Mouse (Mus musculus): ENCODE results near the gene Fos. TPM values are rescaled to one million over a fixed set of nuclear protein-coding genes. Genes with fewer than 3 reads are reported as not detected.
"Not testable (repeated sequence)": the region's sequence is repeated elsewhere in the genome, so short reads cannot be mapped to it uniquely, and the experiment has no call there.

Fos gene
- polyA plus RNA-seq, 1 experiment, result 12.1 TPM

- no peak for DNase-seq
- no peak overlapping the region for H3K4me3 ChIP-seq (ENCODE audit: control insufficient read depth, insufficient read depth, low read length)
- no peaks in the 10 kb centered on the region for H3K36me3 ChIP-seq (ENCODE audit: control insufficient read depth, insufficient read depth, low read length)
- no peaks in the 10 kb centered on the region for H3K27me3 ChIP-seq (ENCODE audit: control insufficient read depth, insufficient read depth, low read length)
- no peaks in the 10 kb centered on the region; the same call in 1 of the 2 replicates for H3K4me1 ChIP-seq (replicated peaks; ENCODE audit: control insufficient read depth, insufficient read depth, low read length)
- TF ChIP-seq CTCF (IDR thresholded peaks at IDR 0.05; ENCODE audit: borderline replicate concordance, control insufficient read depth, extremely low read depth, insufficient read depth, low read length, poor library complexity), result no peak
- no peak for TF ChIP-seq POLR2A (IDR thresholded peaks at IDR 0.05; ENCODE audit: control insufficient read depth, extremely low read depth, insufficient read depth, low read length, poor library complexity)
- H3K27ac ChIP-seq (ENCODE audit: control insufficient read depth, insufficient read depth, low read length), result no peak overlapping the region
- 89% methylated on average over 14 of the region's 14 CpGs for WGBS
Observed at GRCm38 (mm10) chr12:85523421-85524192, 49.9 kb downstream of the Fos start.

GRCm38 (mm10) chr12:85524193-85524858 is 50.6 kb downstream of the Fos start:
- Histone ChIP-seq H3K27ac (ENCODE audit: control insufficient read depth, insufficient read depth, low read length) (no peak overlapping the region), H3K4me1 (replicated peaks; ENCODE audit: control insufficient read depth, insufficient read depth, low read length) (no peaks in the 10 kb centered on the region; the same call in 1 of the 2 replicates), H3K27me3 (ENCODE audit: control insufficient read depth, insufficient read depth, low read length) (no peaks in the 10 kb centered on the region), H3K4me3 (ENCODE audit: control insufficient read depth, insufficient read depth, low read length) (no peak overlapping the region), H3K36me3 (ENCODE audit: control insufficient read depth, insufficient read depth, low read length) (no peaks in the 10 kb centered on the region)
- WGBS, result 87% methylated on average over 8 of the region's 8 CpGs
- TF ChIP-seq POLR2A (IDR thresholded peaks at IDR 0.05; ENCODE audit: control insufficient read depth, extremely low read depth, insufficient read depth, low read length, poor library complexity) (no peak), CTCF (IDR thresholded peaks at IDR 0.05; ENCODE audit: borderline replicate concordance, control insufficient read depth, extremely low read depth, insufficient read depth, low read length, poor library complexity) (no peak)
- no peak for DNase-seq

GRCm38 (mm10) chr12:85524859-85525495 is 51.3 kb downstream of the Fos start:
- H3K4me1 ChIP-seq (replicated peaks; ENCODE audit: control insufficient read depth, insufficient read depth, low read length); H3K27ac ChIP-seq (ENCODE audit: control insufficient read depth, insufficient read depth, low read length); H3K4me3 ChIP-seq (ENCODE audit: control insufficient read depth, insufficient read depth, low read length); H3K27me3 ChIP-seq (ENCODE audit: control insufficient read depth, insufficient read depth, low read length); H3K36me3 ChIP-seq (ENCODE audit: control insufficient read depth, insufficient read depth, low read length); DNase-seq: not testable (repeated sequence)
- 87% methylated on average over 11 of the region's 11 CpGs for WGBS

Other genes with a start within 250 kb of the Fos start
- gene Mlh3, start 203.3 kb upstream of the Fos start, polyA plus RNA-seq (2012; rRNA removed), result 4.7 and 5.5 TPM in 2 replicates
- gene Acyp1, start 185.5 kb upstream of the Fos start, polyA plus RNA-seq (2012; rRNA removed), result 14.2 and 15.3 TPM in 2 replicates
- gene Zc2hc1c, start 185.3 kb upstream of the Fos start, polyA plus RNA-seq (2012; rRNA removed), result 0.05 and 0.15 TPM in 2 replicates
- gene Nek9, start 134.5 kb upstream of the Fos start, polyA plus RNA-seq (2012; rRNA removed), result 32.1 and 34.7 TPM in 2 replicates
- gene Tmed10, start 99.0 kb upstream of the Fos start, polyA plus RNA-seq (2012; rRNA removed), result 152 and 180 TPM in 2 replicates
- gene Jdp2, start 125.1 kb downstream of the Fos start, polyA plus RNA-seq (2012; rRNA removed), result 3.1 and 3.5 TPM in 2 replicates
- 13.3 and 14.9 TPM in 2 replicates for gene Batf, start 212.8 kb downstream of the Fos start, polyA plus RNA-seq (2012; rRNA removed)